Mouse (Mus musculus): ENCODE data around the gene Smim15. TPM values are rescaled to one million over a fixed set of nuclear protein-coding genes. Genes with fewer than 3 reads are reported as not detected.

The Smim15 gene
- total RNA-seq, 2 experiments from 2014 or later = 15.1 to 18.7 TPM

DNA sequence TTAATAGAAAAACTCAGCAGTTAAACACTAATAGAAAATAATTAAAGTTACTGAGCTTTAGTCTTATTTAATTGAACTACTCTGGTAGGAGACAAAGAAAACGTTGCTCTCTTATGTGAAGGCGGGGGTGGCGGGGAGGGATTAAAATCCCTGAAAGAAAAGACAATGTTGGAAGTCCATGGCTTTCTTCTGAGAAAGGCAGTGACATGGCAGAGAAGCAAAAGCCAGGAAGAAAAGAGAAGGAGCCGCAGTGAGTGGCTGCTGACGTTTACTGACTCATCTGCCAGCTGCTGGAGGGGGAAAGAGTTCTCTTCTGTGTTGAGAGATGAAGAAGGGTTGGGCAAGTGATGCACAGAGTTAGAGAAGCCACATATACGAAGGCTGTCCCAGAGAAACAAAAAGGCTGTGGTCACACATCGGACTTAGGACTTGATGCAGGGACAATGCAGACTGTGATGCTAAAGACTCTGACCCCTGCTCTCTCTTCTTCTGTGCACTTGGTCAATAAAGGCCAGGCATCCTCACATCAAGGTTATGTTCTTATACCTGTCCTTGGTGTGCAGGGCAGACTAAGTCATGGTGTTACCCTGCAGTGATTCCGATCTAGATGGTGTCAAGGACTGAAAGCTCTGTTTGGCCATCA, 16.8 kb downstream of the Smim15 start:
- no peak for DNase-seq (ENCODE audit: low spot score)

DNA sequence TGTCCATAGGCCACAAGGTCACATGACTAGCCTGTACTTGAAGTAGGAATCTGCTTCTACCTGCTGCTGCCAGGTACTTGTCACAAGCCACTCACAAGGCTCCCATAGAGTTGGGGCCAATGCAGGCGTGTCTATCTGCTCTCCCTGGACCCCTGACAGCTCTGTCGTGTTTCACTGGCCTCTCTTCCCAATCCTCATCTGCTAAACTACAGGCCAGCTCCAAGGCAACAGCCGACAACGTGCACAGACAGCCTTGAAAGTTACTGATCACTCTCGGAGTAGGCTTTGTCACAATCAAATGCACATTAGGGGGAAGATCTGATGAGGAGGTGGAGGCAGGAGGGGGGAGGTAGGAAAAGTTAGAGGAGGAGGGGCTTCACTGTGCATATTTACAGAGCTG, 18.7 kb downstream of the Smim15 start:
- DNase-seq (ENCODE audit: low spot score) = no peak

DNA sequence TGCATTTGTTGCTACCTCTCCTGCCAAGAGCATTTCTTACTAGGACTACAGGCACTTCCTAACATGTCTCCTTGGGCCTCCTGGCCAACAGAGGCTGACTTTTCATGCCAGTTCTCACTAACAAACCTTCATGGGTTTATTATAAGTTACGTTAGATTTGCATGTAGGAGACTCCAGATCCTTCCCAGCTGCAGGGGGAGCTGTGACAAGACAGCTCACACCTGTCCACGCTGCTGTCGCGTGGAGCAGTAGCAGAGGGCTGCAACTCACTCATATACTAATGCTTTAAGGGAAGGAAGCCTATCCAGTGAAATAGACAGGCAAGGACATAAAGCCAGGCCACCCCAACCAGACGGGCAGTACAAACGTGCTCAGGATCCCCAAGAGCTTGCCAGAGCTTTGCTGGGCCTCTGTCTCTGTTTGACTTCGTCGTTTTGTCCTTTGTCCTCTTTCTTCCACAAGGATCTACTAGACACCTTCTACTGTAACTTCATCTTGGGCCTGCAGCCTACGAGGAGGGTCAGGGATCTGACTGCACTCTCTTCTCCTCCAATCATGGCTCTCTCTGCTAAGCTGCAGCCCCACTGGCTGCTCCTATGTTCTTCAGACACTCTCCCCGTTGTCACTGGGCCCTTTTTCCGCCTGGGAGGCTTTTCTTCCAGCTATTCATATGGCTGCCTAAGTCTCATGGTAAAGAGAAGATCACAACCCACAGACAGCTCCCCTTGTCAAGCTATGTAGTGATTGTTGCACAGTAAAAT, 19.3 kb downstream of the Smim15 start:
- no peak for DNase-seq (ENCODE audit: low spot score)

DNA sequence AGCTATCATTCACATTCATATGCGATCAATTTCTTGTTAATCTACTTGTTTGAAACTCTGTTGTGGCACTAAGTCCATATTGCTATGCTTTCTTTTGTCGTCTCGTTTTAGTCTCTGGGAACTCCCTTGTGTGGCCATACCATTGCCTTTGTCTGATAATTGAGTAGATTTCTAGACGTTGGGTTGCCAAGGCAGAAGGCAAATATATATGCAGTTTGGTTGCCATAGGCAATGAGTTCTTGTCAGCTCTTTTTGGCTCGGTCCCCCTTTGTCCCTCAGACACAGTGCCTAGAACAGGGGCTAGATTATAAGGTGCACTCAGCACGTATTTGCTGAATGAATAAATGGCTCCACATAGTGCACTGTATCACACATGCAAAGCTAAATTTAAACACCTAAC, 20.1 kb downstream of the Smim15 start:
- DNase-seq (ENCODE audit: low spot score) = no peak

DNA sequence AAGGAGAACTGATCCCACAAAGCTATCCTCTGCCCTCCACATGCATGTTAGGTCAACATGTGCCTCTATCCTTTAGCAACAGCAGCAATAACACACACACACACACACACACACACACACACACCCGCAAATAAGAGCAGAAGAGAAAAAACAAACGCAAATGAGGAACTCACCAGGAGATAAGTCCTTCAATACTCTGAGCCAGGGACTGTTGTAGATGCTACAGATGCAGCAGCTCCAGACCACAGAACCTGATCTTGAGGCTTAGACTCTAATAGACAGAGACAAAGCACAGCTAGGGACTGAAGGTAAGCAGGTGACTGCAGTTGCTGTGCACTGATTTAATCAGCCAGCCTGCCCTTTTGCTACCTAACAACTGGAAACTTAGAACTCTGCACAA, 21.8 kb downstream of the Smim15 start:
- no peak for DNase-seq (ENCODE audit: low spot score)

- no peak for DNase-seq (ENCODE audit: low spot score)
Measured at GRCm38 (mm10) chr13:108069151-108069550, 24.9 kb downstream of the Smim15 start.

DNA sequence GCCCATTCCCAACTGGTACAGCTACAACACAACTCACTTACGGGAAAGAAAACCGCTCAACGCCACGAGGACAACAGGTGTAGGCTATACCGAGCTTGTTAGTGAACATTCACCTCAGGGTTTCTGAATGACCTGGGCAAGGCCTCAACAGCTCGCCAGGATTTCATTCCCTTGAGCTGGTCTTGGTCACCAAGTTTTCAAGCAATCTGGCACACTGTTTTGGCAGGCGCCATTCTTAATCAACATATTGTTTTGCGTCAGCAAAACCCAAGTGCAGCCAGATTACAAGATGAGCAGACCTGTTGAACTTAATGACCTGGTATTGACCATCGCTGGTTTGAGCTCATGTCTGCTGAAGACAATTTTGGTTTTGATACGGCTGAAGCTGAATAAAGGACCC, 25.9 kb downstream of the Smim15 start:
- no peak for DNase-seq (ENCODE audit: low spot score)

DNA sequence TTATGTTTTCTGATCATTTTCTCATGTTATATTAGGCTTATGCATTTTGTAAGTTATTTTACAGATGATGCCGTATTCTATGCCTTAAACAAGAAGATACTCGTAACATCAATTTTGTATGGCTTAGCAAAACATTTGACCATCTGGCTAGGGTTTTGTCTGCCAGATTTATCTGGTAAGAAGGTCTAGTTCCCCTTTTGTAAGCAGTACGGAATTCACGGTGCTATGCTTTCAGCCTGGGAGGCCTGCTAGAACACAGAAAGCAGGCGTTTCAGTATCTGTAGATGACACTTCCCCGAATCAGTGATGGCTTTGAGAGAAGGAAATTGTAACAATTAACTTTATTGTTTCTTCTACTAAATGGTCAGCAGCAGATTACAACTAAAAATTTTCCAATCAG, 33.2 kb downstream of the Smim15 start:
- no peak for DNase-seq (ENCODE audit: low spot score)

GRCm38 (mm10) chr13:108077901-108078300, 33.7 kb downstream of the Smim15 start:
- no peak for DNase-seq (ENCODE audit: low spot score)

DNA sequence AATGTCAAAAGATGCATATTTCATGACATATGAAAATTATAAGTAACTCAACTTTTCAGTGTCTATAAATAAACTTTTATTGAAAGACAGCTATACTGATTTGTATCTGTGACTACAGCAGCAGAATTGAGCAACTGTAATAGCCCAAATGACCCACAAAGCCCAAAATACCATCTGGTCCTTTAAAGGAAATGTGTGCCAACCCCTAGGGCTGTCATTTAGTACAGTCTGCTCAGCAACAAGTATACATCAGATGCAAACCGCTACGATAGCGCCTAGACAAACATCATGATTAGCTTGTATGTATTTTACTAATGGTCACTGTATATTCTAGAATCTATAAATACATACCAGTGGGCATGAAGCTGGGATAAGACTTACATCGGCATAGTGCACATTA, 39.8 kb downstream of the Smim15 start:
- DNase-seq (ENCODE audit: low spot score) = no peak

- DNase-seq (ENCODE audit: low spot score) = no peak
Measured at GRCm38 (mm10) chr13:108086036-108086435, 41.8 kb downstream of the Smim15 start.

DNA sequence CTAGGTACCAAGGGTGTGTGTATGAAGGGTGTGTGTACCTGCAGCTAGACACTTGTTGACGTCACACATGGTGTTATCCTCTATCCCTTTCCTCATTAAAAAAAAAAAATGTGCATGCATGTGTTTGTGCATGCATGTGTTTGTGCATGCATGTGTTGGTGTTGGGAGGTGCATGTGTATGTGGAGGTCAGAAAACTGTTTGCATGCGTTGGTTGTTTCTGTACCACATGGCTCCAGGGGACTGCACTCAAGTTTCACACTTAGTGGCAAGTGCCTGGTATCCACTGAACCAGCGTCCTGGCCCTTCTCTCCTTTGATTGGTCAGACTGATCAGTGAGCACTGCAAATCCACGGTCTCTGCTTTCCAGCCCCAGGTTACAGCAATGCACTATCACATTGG, 42.5 kb downstream of the Smim15 start:
- no peak for DNase-seq (ENCODE audit: low spot score)

- DNase-seq (ENCODE audit: low spot score) = no peak
Measured at GRCm38 (mm10) chr13:108092290-108092689, 48.0 kb downstream of the Smim15 start.

GRCm38 (mm10) chr13:108094681-108095080, 50.4 kb downstream of the Smim15 start:
- no peak for DNase-seq (ENCODE audit: low spot score)

DNA sequence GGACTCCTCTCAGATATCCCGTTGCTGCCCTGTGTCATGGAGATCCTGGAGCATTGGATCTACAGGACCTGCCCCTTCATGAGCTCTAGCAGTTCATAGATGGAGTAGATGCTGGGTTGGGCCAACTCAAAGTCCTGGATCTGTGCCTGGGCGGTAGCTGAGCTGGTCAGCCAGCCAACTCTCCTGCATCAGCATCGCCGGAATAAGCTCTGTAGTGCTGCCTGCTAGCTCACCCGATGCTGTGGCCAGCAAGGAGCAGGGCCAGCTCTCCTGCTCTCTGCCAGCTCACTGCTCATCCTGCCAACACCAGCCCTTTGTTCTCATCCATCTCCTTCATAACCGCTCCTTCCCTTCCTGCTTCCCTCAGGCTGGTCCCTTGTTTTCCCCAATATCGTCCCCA, 51.4 kb downstream of the Smim15 start:
- DNase-seq (ENCODE audit: low spot score) = peak; percentile 63

- peak; percentile 64 for DNase-seq (ENCODE audit: low spot score)
Measured at GRCm38 (mm10) chr13:108096446-108096845, 52.2 kb downstream of the Smim15 start.

Other genes starting within 250 kb of the Smim15 start
- gene Ndufaf2, start 114.2 kb downstream of the Smim15 start, total RNA-seq (2021) = 10 to 100 TPM; 20.4 to 24.3 TPM
- 1 to 10 TPM; 4.7 to 5.1 TPM for gene Ercc8, start 114.3 kb downstream of the Smim15 start, total RNA-seq (2021)
- gene Elovl7, start 170.0 kb downstream of the Smim15 start, total RNA-seq (2021) = under 1 TPM; 0.27 to 0.33 TPM

All from gastrocnemius, adult 18-20 months (tissue).